Mouse (Mus musculus) thymus, adult 2 months (tissue): ENCODE measurements around the gene Btbd19.

ENCODE experiments used
- CTCF ChIP-seq: fragments of 200-500 bp; IDR thresholded peaks from 2 replicates; pipeline ENCODE4 v1.5.1; 2012; ENCODE audit warnings: mild to moderate bottlenecking, control low read depth, low read length, moderate library complexity, borderline replicate concordance; ENCODE audit not compliant: control insufficient read depth, poor library complexity, insufficient read depth; ENCODE audit errors: extremely low read depth
- POLR2A ChIP-seq: fragments of 200-500 bp; IDR thresholded peaks from 2 replicates; pipeline ENCODE4 v1.6.1; 2012; ENCODE audit warnings: mild to moderate bottlenecking, low read length, control low read depth, moderate library complexity; ENCODE audit not compliant: control insufficient read depth, poor library complexity, insufficient read depth; ENCODE audit errors: extremely low read depth

DNA sequence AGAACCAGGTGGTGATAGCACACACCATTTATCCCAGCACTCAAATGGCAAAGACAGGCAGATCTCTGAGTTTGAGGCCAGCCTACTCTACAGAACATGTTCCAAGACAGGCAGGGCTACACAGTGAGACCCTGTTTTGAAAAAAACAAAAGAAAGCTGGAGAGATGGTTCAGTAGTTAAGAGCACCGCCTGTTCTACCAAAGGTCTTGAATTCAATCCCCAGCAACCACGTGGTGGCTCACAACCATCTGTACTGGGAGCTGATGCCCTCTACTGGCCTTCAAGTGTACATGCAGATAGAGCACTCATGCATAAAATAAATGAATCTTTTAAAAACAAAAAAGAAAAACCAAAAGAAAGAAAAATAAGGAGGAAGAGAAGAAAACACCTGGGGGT is 13.7 kb upstream of the Btbd19 start:
- no peak for TF ChIP-seq CTCF
- TF ChIP-seq POLR2A = no peak
